ENCODE assay signal across 31 mouse cellular contexts in the genomic region with DNA sequence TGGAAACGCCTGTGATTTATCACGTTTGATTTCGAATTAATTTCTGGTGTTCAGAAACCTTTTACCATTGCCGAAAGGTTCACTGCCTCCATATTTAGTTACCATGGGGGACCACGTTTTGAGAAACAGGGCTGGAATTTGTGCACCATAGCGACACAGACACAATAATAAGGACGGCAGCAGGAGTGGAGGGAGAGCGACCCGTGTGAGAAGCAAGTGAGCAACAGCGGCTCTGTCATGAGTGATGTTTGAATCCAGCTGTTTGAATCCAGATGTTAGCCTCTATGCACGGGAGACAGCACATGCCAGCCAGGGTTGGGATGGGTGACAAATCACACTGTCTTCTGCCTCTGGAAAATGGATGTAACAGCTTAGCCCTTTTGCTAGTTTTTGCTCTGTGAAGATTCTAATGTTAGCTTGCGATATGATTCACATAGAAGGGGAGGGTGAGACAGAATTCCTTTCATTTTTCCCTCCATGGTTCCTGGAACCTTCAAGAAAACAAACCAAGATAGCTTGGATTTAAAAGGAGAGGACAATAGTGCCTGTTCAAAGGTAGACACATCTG. TPM values are rescaled to one million over a fixed set of nuclear protein-coding genes. Genes with fewer than 3 reads are reported as not detected.
DNase-seq lines count a peak whose midpoint lies in the region; ATAC-seq and TF ChIP-seq lines count a peak whose summit lies in the region.
"Had no signal": no experiment of that assay in that cellular context is flagged by ENCODE, and none has a peak within 500 bp of the region (broad histone marks: within the 10 kb centered on the region; RNA-seq: fewer than 3 reads in every experiment).

No protein-coding gene starts in this region.

- H3K9ac ChIP-seq in intestine, embryonic 14.5 days (ENCODE audit: low read length), result no peak overlapping the region
- H3K9ac ChIP-seq in intestine, postnatal 0 days (ENCODE audit: low read depth, low read length), result no peak overlapping the region
- H3K9ac ChIP-seq: embryonic facial prominence, embryonic 12.5 days; forebrain, embryonic 12.5 days; forebrain, postnatal 0 days; heart, embryonic 12.5 days; hindbrain, embryonic 13.5 days; limb, embryonic 13.5 days; midbrain, embryonic 12.5 days had no signal

- H3K4me3 ChIP-seq in intestine, embryonic 14.5 days (ENCODE audit: low read depth, low read length), result no peak overlapping the region
- no peak overlapping the region for H3K4me3 ChIP-seq in intestine, postnatal 0 days (ENCODE audit: low read depth, low read length)
- H3K4me3 ChIP-seq in left cerebral cortex, adult 2 months, result no peak overlapping the region
- no peak overlapping the region for H3K4me3 ChIP-seq in cortical plate, adult 2 months (ENCODE audit: insufficient read depth, low read length)
- H3K4me3 ChIP-seq: embryonic facial prominence, embryonic 12.5 days; erythroblast, embryonic 14.5 days; forebrain, embryonic 12.5 days; heart, embryonic 12.5 days; hindbrain, embryonic 13.5 days; limb, embryonic 13.5 days; megakaryocyte, embryonic 14.5 days; midbrain, embryonic 12.5 days; myocyte had no signal

- 0 out of 2 replicates have a peak, but pooled peaks cover 3% of the 10 kb centered on the region for H3K9me3 ChIP-seq in intestine, embryonic 14.5 days (ENCODE audit: control insufficient read depth, low read length)
- H3K9me3 ChIP-seq in intestine, postnatal 0 days (ENCODE audit: control insufficient read depth), result no peaks in the 10 kb centered on the region
- H3K9me3 ChIP-seq: hindbrain, embryonic 13.5 days had no signal

- DNase-seq in intestine, embryonic 14.5 days (ENCODE audit: low spot score), result no peak
- DNase-seq in left cerebral cortex, adult 2 months (ENCODE audit: extremely low spot score in 1 of 2, low spot score in 2 of 2), result no peak
- DNase-seq in left cerebral cortex, adult 9 months (ENCODE audit: low spot score in 2 of 2), result no peak
- DNase-seq in NIH3T3 (ENCODE audit: low read depth), result peak; percentile 46
- DNase-seq in right cerebral cortex, postnatal 36 days (ENCODE audit: low spot score in 2 of 2), result no peak
- DNase-seq: adrenal gland, adult 2 months; adrenal gland, postnatal 36 days; cerebellum, adult 8-10 months; cerebellum, postnatal 25 days; forebrain, postnatal 0 days; gastrocnemius, postnatal 14 days; heart, adult 18-20 months; heart, postnatal 4 days; kidney, adult 11 months; kidney, postnatal 36 days; layer of hippocampus, postnatal 36 days; thymus, postnatal 25 days had no signal

- no peaks in the 10 kb centered on the region for H3K36me3 ChIP-seq in intestine, embryonic 14.5 days (ENCODE audit: control insufficient read depth, insufficient read depth, low read length)
- no peaks in the 10 kb centered on the region for H3K36me3 ChIP-seq in intestine, postnatal 0 days (ENCODE audit: control insufficient read depth, insufficient read depth)
- H3K36me3 ChIP-seq: embryonic facial prominence, embryonic 12.5 days; forebrain, embryonic 12.5 days; heart, embryonic 12.5 days; hindbrain, embryonic 13.5 days; limb, embryonic 13.5 days; midbrain, embryonic 12.5 days had no signal

- H3K4me1 ChIP-seq in intestine, embryonic 14.5 days (replicated peaks; ENCODE audit: control insufficient read depth, insufficient read depth, low read length), result peaks cover 11% of the 10 kb centered on the region; the same call in 1 of the 2 replicates
- no peaks in the 10 kb centered on the region for H3K4me1 ChIP-seq in intestine, postnatal 0 days (replicated peaks; ENCODE audit: control insufficient read depth, insufficient read depth, low read length)
- H3K4me1 ChIP-seq in cortical plate, adult 2 months (ENCODE audit: control insufficient read depth, insufficient read depth, low read length), result peaks cover 5% of the 10 kb centered on the region
- H3K4me1 ChIP-seq: megakaryocyte, embryonic 14.5 days had no signal

- H3K27me3 ChIP-seq in intestine, embryonic 14.5 days (replicated peaks; ENCODE audit: control insufficient read depth, insufficient read depth, low read length), result no peaks in the 10 kb centered on the region
- no peaks in the 10 kb centered on the region for H3K27me3 ChIP-seq in intestine, postnatal 0 days (replicated peaks; ENCODE audit: control insufficient read depth, insufficient read depth, low read length)
- H3K27me3 ChIP-seq: embryonic facial prominence, embryonic 12.5 days; forebrain, embryonic 12.5 days; heart, embryonic 12.5 days; limb, embryonic 13.5 days; midbrain, embryonic 12.5 days had no signal

- no peak for TF ChIP-seq POLR2A in cortical plate, adult 2 months (IDR thresholded peaks at IDR 0.05; ENCODE audit: extremely low read depth, insufficient read depth, low read length)

- no peak for ATAC-seq in intestine, embryonic 14.5 days (replicated peaks; ENCODE audit: low FRiP score, low TSS enrichment, low read depth)
- no peak for ATAC-seq in intestine, postnatal 0 days
- ATAC-seq: activated CD4-positive, CD25-positive, alpha-beta regulatory T cell, adult 4 months; CD4-positive, CD25-positive, alpha-beta regulatory T cell, adult 4 months had no signal

- no peak for TF ChIP-seq CTCF in intestine, postnatal 0 days (IDR thresholded peaks at IDR 0.05; ENCODE audit: low read depth)
- no peak for TF ChIP-seq CTCF in left cerebral cortex, adult 2 months (IDR thresholded peaks at IDR 0.05)
- TF ChIP-seq CTCF in cortical plate, adult 2 months (IDR thresholded peaks at IDR 0.05; ENCODE audit: extremely low read depth, insufficient read depth, low read length), result no peak

- no peak overlapping the region for H3K4me2 ChIP-seq in intestine, embryonic 14.5 days (ENCODE audit: low read length)
- no peak overlapping the region for H3K4me2 ChIP-seq in intestine, postnatal 0 days (replicated peaks; ENCODE audit: low read depth)
- H3K4me2 ChIP-seq: embryonic facial prominence, embryonic 12.5 days; forebrain, embryonic 12.5 days; heart, embryonic 12.5 days; hindbrain, embryonic 13.5 days; limb, embryonic 13.5 days; liver, embryonic 11.5 days; midbrain, embryonic 12.5 days had no signal

- intact Hi-C loops in left cerebral cortex, adult 2 months (cut with DNase I), result no loop called here

- WGBS in intestine, embryonic 14.5 days, result 63% methylated on average over 12 of the region's 12 CpGs
- WGBS in intestine, postnatal 0 days, result 74% methylated on average over 12 of the region's 12 CpGs

- 0 out of 2 replicates have a peak overlapping the region, but pooled peaks have one; percentile 38 for H3K27ac ChIP-seq in intestine, embryonic 14.5 days (ENCODE audit: low read depth)
- H3K27ac ChIP-seq in intestine, postnatal 0 days (ENCODE audit: low read depth, low read length), result no peak overlapping the region
- peak overlapping the region; percentile 64 for H3K27ac ChIP-seq in left cerebral cortex, adult 2 months
- 0 out of 2 replicates have a peak overlapping the region, but pooled peaks have one; percentile 11 for H3K27ac ChIP-seq in cortical plate, adult 2 months (ENCODE audit: insufficient read depth, low read length)
- H3K27ac ChIP-seq: embryonic facial prominence, embryonic 12.5 days; forebrain, embryonic 12.5 days; hindbrain, embryonic 13.5 days; limb, embryonic 13.5 days; midbrain, embryonic 12.5 days had no signal

RNA-seq across cellular contexts. Expression of gene Alox5ap, which starts 50.0 kb away (rescaled TPM):
- 9.3 and 10.4 TPM in 2 replicates for polyA plus RNA-seq in intestine, embryonic 14.5 days (2014; fragmentation: Nextera tagmentation; extraction: Ambion mirVana)
- polyA plus RNA-seq in intestine, postnatal 0 days (2015; fragmentation: Nextera tagmentation; extraction: Ambion mirVana), result 4.6 and 4.9 TPM in 2 replicates
- total RNA-seq in left cerebral cortex, adult 2 months (2021), result 10 to 100 TPM; 10.0 to 12.2 TPM
- polyA plus RNA-seq in cortical plate, adult 2 months (2012; rRNA removed), result 16.0 and 18.0 TPM in 2 replicates
- polyA plus RNA-seq: erythroblast, embryonic 14.5 days had no signal
